Mouse (Mus musculus) right cerebral cortex, postnatal 25 days (tissue): ENCODE results near the gene Ttll5.
A peak's percentile ranks its signal among the peaks of the same experiment; 100 is the strongest.

ENCODE experiments used
- DNase-seq: peaks from one replicate; pipeline ENCODE4 v3.0.0; 2022

The Ttll5 gene

DNA sequence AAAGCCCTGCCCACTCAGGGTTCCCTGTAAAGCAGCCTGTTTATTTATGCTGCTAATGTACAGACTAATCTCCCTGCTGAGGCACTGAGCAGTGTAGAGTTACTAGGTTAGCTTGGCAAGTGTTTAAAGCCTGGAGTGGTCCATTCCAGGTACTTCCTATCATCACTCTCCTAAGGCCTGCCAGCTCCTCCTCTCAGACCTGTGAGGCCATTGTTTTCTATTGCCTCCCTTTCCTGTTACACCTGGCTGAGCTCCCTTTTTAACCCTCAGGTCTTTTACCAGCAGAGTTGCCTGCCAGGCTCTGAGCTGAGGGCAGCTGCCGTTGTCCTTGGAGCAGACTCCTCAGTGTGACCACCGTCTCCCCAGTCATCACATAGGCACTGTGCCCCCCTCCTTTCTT, 146.3 kb downstream of the Ttll5 start:
- DNase-seq = no peak

DNA sequence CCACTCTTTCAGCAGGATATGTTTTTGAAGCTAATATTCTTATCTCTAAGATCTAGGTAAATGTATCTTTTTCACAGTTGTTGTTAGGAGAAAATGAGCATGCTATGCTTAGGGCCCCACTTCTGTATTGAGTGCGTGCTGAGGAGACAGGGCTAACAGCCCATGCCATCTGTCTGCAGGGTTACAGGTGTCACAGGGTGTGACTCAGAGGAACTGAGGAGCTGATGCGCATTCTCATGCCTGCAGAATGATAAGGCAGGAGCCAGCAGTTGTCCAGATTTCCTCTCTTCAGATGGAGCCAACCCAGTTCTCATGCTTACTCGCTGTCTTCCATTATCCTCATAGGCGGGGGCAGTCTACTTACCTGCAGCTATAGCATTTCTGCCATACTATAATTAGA, 147.2 kb downstream of the Ttll5 start:
- no peak for DNase-seq

DNA sequence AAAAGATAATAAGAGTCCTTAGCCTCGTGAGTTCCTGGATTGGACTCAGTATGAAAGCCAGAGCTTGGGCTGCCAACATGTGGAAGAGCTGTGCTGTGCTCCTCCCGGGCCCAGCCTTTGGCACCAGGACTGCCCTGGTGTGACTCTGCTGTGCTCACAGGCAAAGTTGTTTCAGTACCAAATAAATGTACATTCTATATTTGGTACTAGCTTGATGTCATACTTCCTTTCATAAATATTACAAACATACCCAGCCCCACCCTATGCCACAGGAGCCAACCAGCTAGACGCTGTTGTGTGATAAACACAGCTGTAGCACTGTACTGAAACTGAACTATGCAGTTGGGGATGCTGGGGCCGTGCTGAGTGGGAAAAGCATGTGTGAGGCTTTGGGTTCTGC, 149.1 kb downstream of the Ttll5 start:
- no peak for DNase-seq

DNA sequence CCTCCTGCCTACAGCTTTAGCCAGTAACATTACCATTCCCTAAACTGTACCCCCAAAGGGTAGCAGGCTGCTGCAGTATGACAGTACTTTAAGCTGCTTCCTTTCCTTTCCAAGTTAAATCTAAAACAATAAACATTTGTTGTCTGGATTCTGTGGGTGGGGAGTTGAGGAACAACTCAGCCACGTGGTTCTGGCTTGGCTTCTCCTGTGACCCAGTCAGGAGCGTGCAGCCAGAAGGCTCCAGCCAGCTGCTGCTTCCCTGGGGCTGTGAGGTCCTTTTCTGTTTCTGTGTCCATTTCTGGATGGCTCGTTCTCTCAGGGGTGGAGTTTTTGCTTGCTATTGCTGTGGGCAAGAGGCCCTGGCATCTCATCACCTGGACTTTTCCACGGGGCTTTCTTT, 149.6 kb downstream of the Ttll5 start:
- no peak for DNase-seq

DNA sequence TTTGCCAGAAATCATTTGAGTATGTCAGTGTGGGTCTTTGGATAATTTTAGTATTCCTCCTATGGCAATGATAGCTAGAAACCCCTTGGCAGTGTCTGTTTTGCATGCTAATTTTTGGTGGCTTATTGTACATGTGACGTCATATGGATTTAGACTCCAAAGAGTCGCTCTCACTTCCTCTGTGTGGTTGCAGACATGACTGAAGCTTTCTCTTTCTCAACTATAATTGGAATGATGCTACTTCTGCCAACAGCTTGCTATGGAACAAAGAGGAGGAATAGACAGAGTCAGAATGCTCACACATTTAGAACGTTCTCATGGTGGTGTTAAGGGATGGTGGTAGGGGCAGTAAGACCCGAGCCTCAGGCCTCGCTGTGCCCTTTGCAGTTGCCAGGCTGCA, 155.5 kb downstream of the Ttll5 start:
- DNase-seq = no peak

DNA sequence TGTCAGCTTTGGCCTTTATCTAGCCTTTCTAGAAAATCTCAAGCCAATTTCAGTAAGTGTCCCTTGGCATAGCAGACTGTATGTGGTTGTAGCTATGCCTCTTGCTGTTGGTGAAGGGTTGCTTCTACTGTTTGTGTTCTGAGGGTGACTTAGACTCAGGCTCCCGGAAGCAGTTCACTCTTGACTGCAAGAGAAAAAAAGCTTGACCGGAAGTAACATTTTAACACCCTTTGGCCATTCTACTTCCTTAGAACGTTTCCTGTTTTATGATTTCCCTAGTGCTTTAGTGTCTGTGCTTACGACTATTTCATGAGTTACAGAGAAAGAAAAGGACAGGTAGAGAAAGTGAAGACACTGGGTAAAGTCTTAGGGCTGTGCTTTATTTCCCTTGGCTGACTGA, 161.1 kb downstream of the Ttll5 start:
- DNase-seq = no peak

GRCm38 (mm10) chr12:85986024-85986423, 161.6 kb downstream of the Ttll5 start:
- no peak for DNase-seq

DNA sequence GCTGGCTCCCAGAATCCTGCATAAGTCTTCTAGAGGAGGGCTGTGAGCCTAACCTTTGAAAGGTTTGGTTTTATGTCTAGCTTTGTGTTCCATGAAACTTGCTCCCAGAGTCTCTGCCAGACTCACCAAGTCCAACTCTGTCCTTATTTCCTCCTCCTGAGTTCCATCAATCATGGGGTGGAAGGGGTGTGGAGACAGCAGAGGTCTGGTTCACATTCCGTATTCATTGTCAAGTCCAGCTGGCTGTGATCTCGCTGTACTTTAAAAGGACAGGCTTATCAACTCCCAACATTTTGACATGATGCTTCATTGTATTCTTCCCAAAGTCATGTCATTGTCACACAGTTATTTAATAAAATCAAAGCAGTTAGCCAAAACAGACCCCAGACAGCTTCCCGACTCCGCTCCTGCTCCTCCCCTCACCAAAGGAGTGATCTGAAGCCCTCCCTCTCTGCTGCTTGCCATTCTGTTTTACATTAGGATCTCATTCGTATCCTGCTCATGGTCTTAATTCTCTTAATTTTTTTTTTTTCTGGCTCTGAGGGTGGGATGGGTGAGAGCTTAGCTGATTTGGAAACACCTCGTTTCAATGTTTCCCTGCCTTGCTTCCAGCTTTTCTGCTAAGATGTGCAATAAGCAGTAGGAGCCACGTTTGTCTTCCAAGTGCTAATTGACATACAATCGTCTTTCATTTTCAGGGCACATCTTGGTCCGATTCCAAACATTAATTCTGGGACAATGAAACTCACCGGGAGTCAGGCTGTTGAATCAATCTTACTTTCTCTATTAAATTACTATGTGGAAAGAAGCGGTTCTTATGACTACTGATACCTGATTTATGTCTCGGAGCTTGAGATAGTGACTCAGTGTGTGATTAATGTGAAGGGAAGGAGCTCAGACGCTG, 162.3 kb downstream of the Ttll5 start:
- DNase-seq = no peak

DNA sequence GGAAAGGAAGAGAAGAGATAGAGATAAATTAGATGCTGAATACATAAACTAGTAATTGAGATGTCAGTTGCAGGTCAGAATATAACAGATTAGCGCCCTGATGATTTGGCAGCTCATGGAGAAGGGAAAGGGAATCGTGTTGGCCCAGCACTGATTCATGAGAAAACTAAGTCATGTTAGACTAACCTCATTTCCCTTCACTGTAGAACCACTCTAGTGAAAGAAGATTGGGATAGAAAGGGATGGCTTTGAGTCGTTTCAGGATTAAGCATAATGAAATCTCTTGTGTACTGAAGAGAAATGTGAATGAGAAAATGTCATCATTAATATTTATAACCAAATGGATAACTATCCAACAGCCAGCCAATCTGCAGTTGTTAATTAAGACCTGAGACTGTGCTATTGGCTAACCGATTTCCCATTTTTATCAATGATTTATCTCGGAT, 163.0 kb downstream of the Ttll5 start:
- no peak for DNase-seq

- DNase-seq = no peak
Measured at GRCm38 (mm10) chr12:85988121-85988520, 163.7 kb downstream of the Ttll5 start.

GRCm38 (mm10) chr12:85988818-85989377, 164.4 kb downstream of the Ttll5 start:
- no peak for DNase-seq

DNA sequence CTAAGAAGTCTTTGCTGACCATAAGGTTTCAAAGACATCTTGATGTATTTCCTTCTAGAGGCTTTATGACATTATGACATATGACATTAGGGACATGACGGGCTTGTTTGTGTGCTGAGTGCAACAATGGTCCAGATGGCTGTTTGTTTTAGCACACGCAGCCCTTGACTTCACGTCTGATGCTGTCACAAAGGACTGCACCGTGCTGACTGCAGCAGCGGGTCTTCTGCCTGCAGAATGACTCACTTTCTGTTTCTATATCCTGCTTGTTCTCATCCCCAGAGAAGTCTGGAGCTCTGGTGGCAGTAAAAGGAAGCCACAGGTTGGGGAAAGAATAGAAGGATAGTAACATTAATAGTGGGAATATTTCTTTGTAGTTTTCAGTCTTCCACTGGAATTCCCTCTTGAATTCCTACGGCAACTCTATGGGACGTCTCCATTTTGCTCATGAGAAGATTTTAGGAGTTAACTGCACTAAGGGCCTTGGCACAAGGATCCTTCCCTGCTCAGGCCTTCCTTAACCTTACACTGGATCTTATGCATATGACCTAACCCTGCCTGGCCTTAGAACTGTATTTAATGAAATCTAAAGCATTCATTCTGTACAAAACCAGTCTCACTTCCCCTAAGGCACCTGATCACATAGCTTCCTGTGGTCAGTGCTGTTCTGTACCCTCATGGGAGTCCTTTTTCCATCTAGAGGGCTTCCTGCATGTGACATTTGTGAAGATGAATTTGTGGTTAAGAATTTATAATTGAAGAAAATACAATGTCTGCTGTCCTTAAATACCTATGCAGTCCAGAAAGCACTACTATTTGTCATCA, 167.8 kb downstream of the Ttll5 start:
- no peak for DNase-seq

DNA sequence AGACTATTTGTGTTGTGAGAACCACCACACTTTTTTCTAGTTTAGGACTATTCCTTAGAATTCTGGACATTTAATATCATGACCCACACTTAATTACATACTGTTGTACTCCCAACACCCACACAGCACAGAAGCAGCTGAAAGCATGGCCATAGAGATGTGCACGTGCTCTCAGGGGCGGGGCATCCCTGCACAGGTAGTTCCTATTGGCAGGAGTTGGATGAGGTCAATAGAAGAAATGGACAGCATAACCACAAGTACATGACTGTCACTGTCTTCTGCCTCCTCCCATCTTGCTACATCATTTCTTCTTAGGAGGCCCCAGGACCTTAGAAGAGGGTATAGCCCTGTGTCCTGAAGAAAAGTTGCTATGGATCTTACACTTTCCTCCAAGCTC, 168.4 kb downstream of the Ttll5 start:
- DNase-seq = no peak

DNA sequence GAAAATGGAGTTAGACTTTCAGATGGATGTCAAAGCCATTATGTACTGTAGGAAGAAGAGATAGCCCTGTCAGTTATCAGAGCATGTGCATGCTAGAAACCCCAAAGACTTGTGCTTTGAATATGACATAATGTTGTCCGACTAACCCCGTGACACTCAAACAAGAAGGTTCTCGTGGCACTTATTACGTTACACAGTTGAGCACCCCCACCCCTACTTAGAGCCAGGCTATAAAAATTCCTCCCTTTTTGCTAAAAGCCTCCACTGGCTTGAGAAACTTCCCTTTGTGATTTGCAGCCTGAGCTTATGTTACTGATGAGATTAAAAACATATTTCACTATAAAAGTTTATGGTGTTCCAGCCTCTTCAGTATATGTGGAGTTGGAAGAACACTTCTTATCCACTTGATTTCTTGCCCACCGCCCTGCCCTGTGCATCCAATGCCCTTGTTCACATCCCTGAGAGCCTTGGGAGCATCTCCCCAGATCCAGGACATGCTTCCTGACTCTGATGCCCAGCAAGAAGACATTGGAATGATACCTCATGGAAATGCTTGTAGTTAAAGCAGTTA, 169.4 kb downstream of the Ttll5 start:
- DNase-seq = no peak

GRCm38 (mm10) chr12:86000641-86001073, 176.2 kb downstream of the Ttll5 start:
- peak; percentile 28 for DNase-seq

GRCm38 (mm10) chr12:86001120-86001655, 176.7 kb downstream of the Ttll5 start:
- DNase-seq = peak; percentile 58

GRCm38 (mm10) chr12:86004627-86005026, 180.2 kb downstream of the Ttll5 start:
- no peak for DNase-seq

GRCm38 (mm10) chr12:86007377-86007776, 182.9 kb downstream of the Ttll5 start:
- DNase-seq = no peak

- no peak for DNase-seq
Measured at GRCm38 (mm10) chr12:86010656-86011055, 186.2 kb downstream of the Ttll5 start.

- no peak for DNase-seq
Measured at GRCm38 (mm10) chr12:86012195-86012594, 187.7 kb downstream of the Ttll5 start.

DNA sequence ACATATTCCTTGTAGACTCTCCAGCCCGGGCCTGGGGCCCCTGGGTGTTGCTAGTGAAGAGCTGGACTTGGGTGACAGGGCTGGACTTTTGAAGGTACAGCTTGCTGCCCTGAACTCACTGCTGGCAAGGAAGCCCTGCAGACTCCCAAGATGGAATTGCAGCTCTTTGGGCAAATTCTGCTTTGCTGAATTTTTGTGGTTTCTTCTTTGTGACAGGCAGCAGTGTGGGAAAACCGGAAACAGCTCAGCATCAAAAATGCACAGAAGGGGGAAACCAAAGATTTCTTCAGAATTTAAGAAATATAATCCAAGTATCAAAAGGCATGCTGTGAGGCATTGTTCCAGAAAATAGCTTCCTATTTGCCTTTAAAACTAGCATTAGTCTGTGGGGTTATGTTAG, 189.7 kb downstream of the Ttll5 start:
- no peak for DNase-seq

DNA sequence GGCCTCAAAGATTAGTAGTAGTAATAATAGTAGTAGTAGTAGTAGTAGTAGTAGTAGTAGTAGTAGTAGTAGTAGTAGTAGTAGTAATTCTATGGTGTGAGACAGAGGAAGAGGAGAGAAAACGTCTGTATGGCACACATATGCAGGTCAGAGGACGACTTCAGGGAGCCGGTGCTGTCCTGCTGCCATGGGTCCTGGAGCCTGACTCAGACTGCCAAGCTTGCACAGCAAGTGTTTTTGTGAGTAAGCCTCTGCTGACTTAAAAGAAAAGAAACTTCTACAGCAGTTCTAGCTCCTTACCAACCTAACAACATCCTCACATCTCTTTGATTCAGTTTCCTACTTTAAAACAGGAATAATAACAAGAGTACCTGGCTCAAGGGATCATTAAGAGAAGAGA, 190.2 kb downstream of the Ttll5 start:
- DNase-seq = no peak

DNA sequence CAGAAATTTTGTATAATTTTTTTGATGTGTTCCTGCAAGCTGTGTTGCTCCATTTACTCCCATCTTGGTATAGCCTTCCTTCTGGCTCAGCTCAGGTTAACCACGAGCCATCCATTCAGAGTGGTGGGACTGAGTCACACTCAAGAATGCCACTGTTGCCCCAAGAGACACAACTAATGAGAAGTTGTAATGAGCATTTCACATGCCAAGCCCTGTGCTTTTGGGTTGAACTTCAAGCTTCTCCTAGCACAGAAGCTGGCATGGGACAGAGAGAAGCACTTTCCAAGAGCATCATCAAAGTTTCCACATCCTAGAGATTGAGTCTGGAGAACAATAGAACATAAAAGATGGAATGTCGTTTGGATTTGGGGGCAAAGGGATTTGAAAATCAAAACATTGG, 190.7 kb downstream of the Ttll5 start:
- no peak for DNase-seq
